Mouse (Mus musculus) intestine, postnatal 0 days (tissue): Measurements from ENCODE around the gene Clasp1. TPM values are rescaled to one million over a fixed set of nuclear protein-coding genes. Genes with fewer than 3 reads are reported as not detected.

Experiments
- ATAC-seq: fragments of 200-750 bp; cut with Nextera tagmentation; 2 replicates; pipeline ENCODE4 v1.8.0; 2017; ENCODE audit warnings: mild to moderate bottlenecking, moderate TSS enrichment, moderate library complexity
- H3K27ac ChIP-seq: fragments of 300-500 bp; sonication (generic); 2 replicates; pipeline ENCODE4 v1.5.1; 2014; ENCODE audit warnings: mild to moderate bottlenecking, low read depth, low read length, moderate library complexity
- H3K27me3 ChIP-seq: fragments of 300-500 bp; sonication (generic); replicated peaks from 2 replicates; pipeline ENCODE4 v1.6.1; 2014; ENCODE audit warnings: low read length, mixed read lengths; ENCODE audit not compliant: control insufficient read depth, insufficient read depth
- H3K36me3 ChIP-seq: fragments of 300-500 bp; sonication (generic); 2 replicates; pipeline ENCODE4 v1.6.1; 2014; ENCODE audit warnings: mild to moderate bottlenecking, moderate library complexity; ENCODE audit not compliant: control insufficient read depth, insufficient read depth
- H3K4me1 ChIP-seq: fragments of 300-500 bp; sonication (generic); replicated peaks from 2 replicates; pipeline ENCODE4 v1.6.1; 2014; ENCODE audit warnings: antibody characterized with exemption, low read length, mixed read lengths; ENCODE audit not compliant: control insufficient read depth, insufficient read depth
- H3K4me2 ChIP-seq: fragments of 300-500 bp; sonication (generic); replicated peaks from 2 replicates; pipeline ENCODE4 v1.6.1; 2014; ENCODE audit warnings: low read depth, mild to moderate bottlenecking, moderate library complexity
- H3K4me3 ChIP-seq: fragments of 300-500 bp; sonication (generic); 2 replicates; pipeline ENCODE4 v1.5.1; 2014; ENCODE audit warnings: low read depth, low read length
- H3K9ac ChIP-seq: fragments of 300-500 bp; sonication (generic); 2 replicates; pipeline ENCODE4 v1.6.1; 2014; ENCODE audit warnings: mild to moderate bottlenecking, low read depth, low read length
- H3K9me3 ChIP-seq: fragments of 300-500 bp; sonication (generic); 2 replicates; pipeline ENCODE4 v1.6.1; 2016; ENCODE audit warnings: mixed run types; ENCODE audit not compliant: control insufficient read depth
- CTCF ChIP-seq: sonication (generic); IDR thresholded peaks from 2 replicates; pipeline ENCODE4 v1.5.1; 2016; ENCODE audit warnings: low read depth, mild to moderate bottlenecking, control low read depth, antibody characterized with exemption, moderate library complexity
- WGBS: fragments of 180-500 bp; shearing (Covaris S2); extraction: QIAGEN DNeasy Blood & Tissue Kit; methylation state at CpG from one replicate; pipeline ENCODE4 v1.1.7; 2014; 5-methylcytosine and 5-hydroxymethylcytosine counted together
- polyA plus RNA-seq: library from polyadenylated mRNA; unstranded; fragments of >200 nt; fragmentation: Nextera tagmentation; extraction: Ambion mirVana; gene quantifications from 2 replicates; pipeline ENCODE4 v1.2.1, GENCODE M21; 2015

Gene Clasp1
- polyA plus RNA-seq, 1 experiment from 2014 or later: 8.7 TPM

DNA sequence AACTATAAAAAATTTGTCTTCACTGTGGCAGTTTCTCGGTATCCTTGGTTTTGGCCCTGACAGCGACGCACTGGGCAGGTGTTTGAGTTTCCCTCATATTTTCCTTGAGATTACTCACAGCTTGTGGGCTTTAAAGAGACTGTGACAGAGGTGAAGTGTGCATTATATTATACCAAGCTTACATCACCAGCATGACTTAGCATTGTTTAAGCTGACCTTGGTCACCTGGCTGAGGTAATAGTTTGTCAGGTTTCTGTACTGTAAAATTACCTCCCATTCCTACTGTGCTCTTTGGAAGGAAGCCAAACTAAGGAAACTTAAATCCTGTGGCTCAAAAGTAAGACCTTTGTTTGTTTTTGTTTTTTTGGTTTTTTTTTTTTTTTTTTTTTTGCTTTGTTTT is 69.4 kb downstream of the Clasp1 start:
- no peak overlapping the region for H3K4me3 ChIP-seq
- 0 out of 2 replicates have a peak overlapping the region, but pooled peaks have one; percentile 66 for H3K9ac ChIP-seq
- H3K27ac ChIP-seq: peak overlapping the region; percentile 98; the same call in 1 of the 2 replicates
- peaks cover 13% of the 10 kb centered on the region; the same call in 1 of the 2 replicates for H3K36me3 ChIP-seq
- H3K27me3 ChIP-seq: no peaks in the 10 kb centered on the region
- WGBS: 25% methylated on average over 3 of the region's 3 CpGs
- peak; percentile 65 for ATAC-seq
- no peak for TF ChIP-seq CTCF
- peaks cover 7% of the 10 kb centered on the region; the same call in 1 of the 2 replicates for H3K4me1 ChIP-seq
- peak overlapping the region; percentile 80 for H3K4me2 ChIP-seq
- no peaks in the 10 kb centered on the region for H3K9me3 ChIP-seq

DNA sequence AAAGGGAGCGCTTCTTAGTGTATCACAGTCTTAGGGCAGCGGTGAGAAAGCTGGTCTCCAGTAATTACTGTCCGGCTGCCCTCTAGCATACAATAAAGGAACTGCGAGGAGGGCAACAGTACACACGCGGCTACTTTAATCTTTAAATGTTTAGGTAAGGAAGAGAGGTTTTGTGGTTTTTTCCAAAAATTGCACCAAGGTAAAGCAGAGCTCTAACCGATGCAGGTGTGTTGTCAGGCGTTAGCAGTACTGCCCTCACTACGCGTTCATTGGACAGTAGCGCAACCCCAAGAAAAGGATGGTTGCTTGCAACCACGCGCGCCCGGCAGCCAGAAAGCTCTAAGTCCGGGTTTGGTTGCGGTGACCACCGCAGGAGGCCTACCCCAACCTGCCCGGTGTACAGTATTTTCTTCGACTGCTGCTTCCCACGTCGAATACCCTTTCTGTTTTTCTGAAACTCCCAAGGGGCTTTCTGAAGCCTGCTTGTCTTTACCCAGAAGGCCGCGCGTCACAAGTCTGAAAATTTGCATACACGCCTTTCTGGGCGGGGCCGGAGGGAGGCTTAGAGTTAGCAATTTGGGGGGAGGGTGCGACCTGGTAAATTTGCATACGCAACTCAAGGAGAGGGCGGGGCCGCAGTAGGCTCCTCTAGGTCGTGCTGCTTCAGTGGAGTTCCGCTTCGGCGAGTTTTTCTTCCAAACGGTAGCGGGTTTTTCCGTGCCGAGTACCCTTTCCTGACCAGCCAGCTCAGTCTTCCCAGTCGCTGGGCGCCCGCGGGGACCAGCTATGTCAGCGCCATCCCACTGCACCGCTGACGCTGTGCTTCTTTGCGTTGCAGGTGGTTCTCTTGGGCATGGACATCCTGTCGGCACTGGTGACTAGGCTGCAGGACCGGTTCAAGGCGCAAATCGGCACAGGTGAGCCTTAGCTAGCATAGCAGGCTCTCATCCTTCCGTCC is 70.4 kb downstream of the Clasp1 start:
- Histone ChIP-seq H3K4me3 (peak overlapping the region; percentile 52), H3K4me1 (peaks cover 7% of the 10 kb centered on the region; the same call in 1 of the 2 replicates), H3K27ac (peak overlapping the region; percentile 98), H3K4me2 (peak overlapping the region; percentile 80), H3K36me3 (peaks cover 23% of the 10 kb centered on the region; the same call in 1 of the 2 replicates), H3K9me3 (no peaks in the 10 kb centered on the region), H3K9ac (peak overlapping the region; percentile 66), H3K27me3 (no peaks in the 10 kb centered on the region)
- peak; percentile 72 for TF ChIP-seq CTCF
- 1% methylated on average over 53 of the region's 53 CpGs for WGBS
- ATAC-seq: peak; percentile 94

DNA sequence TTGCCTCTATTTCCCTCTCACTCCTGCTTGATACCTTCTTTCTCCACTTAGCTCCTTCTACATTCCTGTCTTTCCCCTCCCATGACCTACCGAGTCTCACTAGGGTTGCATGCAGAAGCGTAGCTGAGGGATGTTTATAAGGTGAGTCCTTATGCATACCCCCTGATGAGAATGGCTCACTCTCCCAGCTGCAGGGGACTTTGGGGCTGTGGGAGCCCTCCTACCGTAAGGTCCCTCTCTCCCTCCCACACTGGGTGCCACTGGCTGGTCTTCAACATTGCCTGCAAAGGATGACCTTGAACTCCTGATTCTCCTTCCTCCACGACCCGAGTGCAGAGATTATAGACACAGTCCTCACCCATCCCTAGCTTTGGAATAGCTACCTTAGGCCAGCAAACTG is 71.9 kb downstream of the Clasp1 start:
- no peak overlapping the region for H3K4me2 ChIP-seq
- H3K9ac ChIP-seq: no peak overlapping the region
- TF ChIP-seq CTCF: no peak
- no peak for ATAC-seq
- no peak overlapping the region for H3K4me3 ChIP-seq
- no peaks in the 10 kb centered on the region for H3K9me3 ChIP-seq
- H3K4me1 ChIP-seq: peaks cover 7% of the 10 kb centered on the region; the same call in 1 of the 2 replicates
- 85% methylated on average over 5 of the region's 5 CpGs for WGBS
- H3K36me3 ChIP-seq: peaks cover 37% of the 10 kb centered on the region
- H3K27me3 ChIP-seq: no peaks in the 10 kb centered on the region
- H3K27ac ChIP-seq: no peak overlapping the region

DNA sequence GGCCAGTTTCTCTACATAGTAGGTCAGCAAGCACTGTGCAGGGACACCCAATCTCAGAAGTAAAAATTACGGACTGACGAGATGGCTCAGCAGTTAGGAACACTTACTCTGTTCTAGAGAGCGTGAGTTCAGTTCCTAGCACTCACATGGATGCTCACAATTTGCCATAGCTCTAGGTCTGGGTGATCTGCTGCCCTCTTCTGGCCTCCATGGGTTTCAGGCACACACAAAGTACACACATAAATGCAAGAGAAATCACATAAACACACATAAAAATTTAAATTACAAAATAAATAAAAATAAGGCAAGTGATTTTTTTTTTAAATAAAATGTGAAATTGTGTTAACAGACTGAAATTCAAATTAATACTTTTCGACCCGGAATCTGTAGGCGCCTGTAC is 77.2 kb downstream of the Clasp1 start:
- Histone ChIP-seq H3K27me3 (no peaks in the 10 kb centered on the region), H3K27ac (no peak overlapping the region), H3K4me3 (no peak overlapping the region), H3K4me1 (no peaks in the 10 kb centered on the region), H3K36me3 (peaks cover 48% of the 10 kb centered on the region), H3K4me2 (no peak overlapping the region), H3K9ac (no peak overlapping the region), H3K9me3 (no peaks in the 10 kb centered on the region)
- WGBS: 95% methylated on average over 6 of the region's 6 CpGs
- TF ChIP-seq CTCF: peak; percentile 50
- no peak for ATAC-seq

DNA sequence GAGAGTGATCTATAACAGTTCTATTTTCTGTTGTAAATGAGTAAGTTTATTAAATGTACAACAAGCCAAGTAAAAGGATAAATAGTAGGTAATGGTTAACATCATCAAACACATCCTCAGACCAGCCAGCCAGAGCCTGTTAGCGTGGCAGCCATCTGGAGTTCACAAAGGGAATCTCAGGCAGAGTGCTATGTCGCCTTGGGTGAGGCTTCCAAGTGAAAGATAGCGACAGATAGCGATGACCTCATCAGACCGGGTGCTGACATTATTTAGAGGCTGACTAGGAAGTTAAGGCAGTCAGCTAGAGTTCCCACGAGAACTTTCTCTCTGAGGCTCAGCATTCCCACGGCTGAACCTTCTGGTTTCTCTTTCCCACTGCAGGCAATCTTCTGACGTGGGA is 83.5 kb downstream of the Clasp1 start:
- H3K27me3 ChIP-seq: no peaks in the 10 kb centered on the region
- H3K9me3 ChIP-seq: no peaks in the 10 kb centered on the region
- no peak overlapping the region for H3K4me3 ChIP-seq
- ATAC-seq: no peak
- H3K4me2 ChIP-seq: no peak overlapping the region
- H3K4me1 ChIP-seq: no peaks in the 10 kb centered on the region
- TF ChIP-seq CTCF: no peak
- peaks cover 19% of the 10 kb centered on the region for H3K36me3 ChIP-seq
- H3K9ac ChIP-seq: no peak overlapping the region
- H3K27ac ChIP-seq: no peak overlapping the region
- 56% methylated on average over 8 of the region's 8 CpGs for WGBS

DNA sequence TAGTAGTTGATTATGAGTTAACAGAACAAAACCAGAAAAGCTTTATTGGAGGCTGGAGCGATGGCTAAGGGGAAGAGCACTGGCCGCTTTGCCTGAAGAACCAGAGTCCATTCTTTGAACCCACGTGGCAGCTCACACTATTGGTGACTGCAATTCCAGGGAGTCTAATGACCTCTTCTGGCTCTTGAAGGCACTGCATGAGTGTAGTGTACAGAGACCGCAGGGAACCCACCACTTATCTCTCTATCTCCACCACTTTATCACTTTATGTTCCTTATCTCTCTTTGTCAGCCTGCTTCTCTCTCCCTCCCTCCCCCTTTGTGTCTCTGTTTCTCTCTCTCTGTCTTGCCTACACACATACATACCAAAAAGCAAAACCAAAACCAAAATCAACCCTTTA is 88.1 kb downstream of the Clasp1 start:
- no peak overlapping the region for H3K4me3 ChIP-seq
- H3K27me3 ChIP-seq: no peaks in the 10 kb centered on the region
- H3K4me1 ChIP-seq: no peaks in the 10 kb centered on the region
- ATAC-seq: peak; percentile 81
- H3K4me2 ChIP-seq: no peak overlapping the region
- no peak overlapping the region for H3K27ac ChIP-seq
- peaks cover 10% of the 10 kb centered on the region for H3K36me3 ChIP-seq
- TF ChIP-seq CTCF: peak; percentile 87
- no peak overlapping the region for H3K9ac ChIP-seq
- 24% methylated on average over 4 of the region's 4 CpGs for WGBS
- H3K9me3 ChIP-seq: no peaks in the 10 kb centered on the region
